Mouse (Mus musculus): ENCODE data around the gene Uxs1.

DNA sequence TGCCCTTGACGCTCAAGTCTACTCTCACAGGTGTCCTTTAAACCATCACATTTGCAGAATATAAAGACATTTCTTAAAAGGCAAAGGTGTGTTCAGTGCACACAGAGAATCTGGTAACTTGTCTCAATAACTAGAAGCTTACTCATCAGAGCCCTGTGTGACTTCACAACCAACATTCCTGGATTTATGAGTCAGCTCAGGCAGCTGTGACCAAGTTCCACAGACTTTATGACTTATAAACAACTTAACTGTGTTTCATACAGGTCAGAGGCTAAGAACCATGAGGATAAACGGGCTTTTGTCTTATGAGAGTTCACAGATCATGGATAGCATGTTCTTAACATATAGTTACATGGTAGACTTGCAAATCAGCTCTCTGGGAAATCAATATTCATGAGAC, 8.5 kb downstream of the Uxs1 start:
- TF ChIP-seq CTCF (IDR thresholded peaks at IDR 0.05; ENCODE audit: insufficient read depth, low read depth, low read length) (no peak), POLR2A (IDR thresholded peaks at IDR 0.05; ENCODE audit: insufficient read depth, low read depth, low read length) (no peak)

Data from olfactory bulb, adult 2 months (tissue).